Mouse (Mus musculus) intestine, embryonic 16.5 days (tissue): ENCODE measurements at regions not wholly inside any gene's neighbourhood (a gene's known extent, or its start where the extent isn't known, plus 50 kb on each side); places are given as distances from the start of the nearest gene placed in this dataset.
"Not testable (repeated sequence)": the region's sequence is repeated elsewhere in the genome, so short reads cannot be mapped to it uniquely, and the experiment has no call there.

Source experiments
- ATAC-seq: fragments of 200-750 bp; cut with Nextera tagmentation; 2 replicates; pipeline ENCODE4 v1.8.0; 2017; ENCODE audit warnings: moderate TSS enrichment, moderate library complexity
- H3K27ac ChIP-seq: fragments of 300-500 bp; sonication (generic); 2 replicates; pipeline ENCODE4 v1.5.1; 2014; ENCODE audit warnings: mild to moderate bottlenecking, low read length
- H3K27me3 ChIP-seq: fragments of 300-500 bp; sonication (generic); replicated peaks from 2 replicates; pipeline ENCODE4 v1.6.1; 2014; ENCODE audit warnings: low read length, control low read depth, mixed read lengths; ENCODE audit not compliant: control insufficient read depth, insufficient read depth
- H3K36me3 ChIP-seq: fragments of 300-500 bp; sonication (generic); 2 replicates; pipeline ENCODE4 v1.6.1; 2014; ENCODE audit warnings: low read length, control low read depth; ENCODE audit not compliant: control insufficient read depth, insufficient read depth
- H3K4me1 ChIP-seq: fragments of 300-500 bp; sonication (generic); 2 replicates; pipeline ENCODE4 v1.6.1; 2014; ENCODE audit warnings: low read length, control low read depth, mixed read lengths; ENCODE audit not compliant: control insufficient read depth, insufficient read depth
- H3K4me2 ChIP-seq: fragments of 300-500 bp; sonication (generic); 2 replicates; pipeline ENCODE4 v1.6.1; 2014; ENCODE audit warnings: low read depth, low read length, control low read depth
- H3K4me3 ChIP-seq: fragments of 300-500 bp; sonication (generic); 2 replicates; pipeline ENCODE4 v1.5.1; 2014; ENCODE audit warnings: mild to moderate bottlenecking, low read length
- H3K9ac ChIP-seq: fragments of 300-500 bp; sonication (generic); 2 replicates; pipeline ENCODE4 v1.6.1; 2014; ENCODE audit warnings: low read depth, low read length
- H3K9me3 ChIP-seq: fragments of 300-500 bp; sonication (generic); 2 replicates; pipeline ENCODE4 v1.6.1; 2016; ENCODE audit warnings: low read length, control low read depth; ENCODE audit not compliant: control insufficient read depth
- WGBS: fragments of 180-500 bp; shearing (Covaris S2); extraction: QIAGEN DNeasy Blood & Tissue Kit; methylation state at CpG from one replicate; pipeline ENCODE4 v1.1.7; 2014; 5-methylcytosine and 5-hydroxymethylcytosine counted together

- Histone ChIP-seq H3K9me3 (no peaks in the 10 kb centered on the region), H3K4me1 (no peaks in the 10 kb centered on the region), H3K4me3 (no peak overlapping the region), H3K27ac (no peak overlapping the region), H3K36me3 (no peaks in the 10 kb centered on the region), H3K4me2 (no peak overlapping the region), H3K27me3 (no peaks in the 10 kb centered on the region), H3K9ac (no peak overlapping the region)
- ATAC-seq, result no peak
- 66% methylated on average over 8 of the region's 8 CpGs for WGBS
Observed at GRCm38 (mm10) chr12:40898414-40899027, 125.4 kb upstream of the Immp2l start.

GRCm38 (mm10) chr12:40905650-40906338, 118.1 kb upstream of the Immp2l start:
- WGBS, result 75% methylated on average over 1 of the region's 1 CpGs
- H3K27me3 ChIP-seq, result no peaks in the 10 kb centered on the region
- no peak overlapping the region for H3K4me3 ChIP-seq
- H3K36me3 ChIP-seq, result no peaks in the 10 kb centered on the region
- H3K4me1 ChIP-seq, result 0 out of 2 replicates have a peak, but pooled peaks cover 3% of the 10 kb centered on the region
- ATAC-seq, result no peak
- no peak overlapping the region for H3K9ac ChIP-seq
- H3K27ac ChIP-seq, result no peak overlapping the region
- H3K4me2 ChIP-seq, result no peak overlapping the region
- H3K9me3 ChIP-seq, result no peaks in the 10 kb centered on the region

- H3K36me3 ChIP-seq, result no peaks in the 10 kb centered on the region
- H3K9ac ChIP-seq, result no peak overlapping the region
- no peak overlapping the region for H3K27ac ChIP-seq
- H3K4me1 ChIP-seq, result 0 out of 2 replicates have a peak, but pooled peaks cover 3% of the 10 kb centered on the region
- ATAC-seq, result peak; percentile 62
- H3K4me2 ChIP-seq, result no peak overlapping the region
- 61% methylated on average over 2 of the region's 2 CpGs for WGBS
- H3K4me3 ChIP-seq, result no peak overlapping the region
- H3K9me3 ChIP-seq, result no peaks in the 10 kb centered on the region
- H3K27me3 ChIP-seq, result no peaks in the 10 kb centered on the region
Observed at GRCm38 (mm10) chr12:40906807-40907206, 117.1 kb upstream of the Immp2l start.

GRCm38 (mm10) chr12:40908809-40909795, 114.8 kb upstream of the Immp2l start:
- no peak overlapping the region for H3K4me3 ChIP-seq
- H3K9me3 ChIP-seq, result no peaks in the 10 kb centered on the region
- no peaks in the 10 kb centered on the region for H3K36me3 ChIP-seq
- 0 out of 2 replicates have a peak, but pooled peaks cover 3% of the 10 kb centered on the region for H3K4me1 ChIP-seq
- ATAC-seq, result peak; percentile 76
- no peak overlapping the region for H3K27ac ChIP-seq
- no peak overlapping the region for H3K4me2 ChIP-seq
- 42% methylated on average over 9 of the region's 9 CpGs for WGBS
- H3K27me3 ChIP-seq, result no peaks in the 10 kb centered on the region
- no peak overlapping the region for H3K9ac ChIP-seq

- no peak overlapping the region for H3K9ac ChIP-seq
Observed at GRCm38 (mm10) chr12:40917486-40917885, 106.4 kb upstream of the Immp2l start.

GRCm38 (mm10) chr12:40921988-40922387, 101.9 kb upstream of the Immp2l start:
- no peak overlapping the region for H3K4me2 ChIP-seq
- H3K9me3 ChIP-seq, result no peaks in the 10 kb centered on the region
- no peak overlapping the region for H3K9ac ChIP-seq
- H3K4me1 ChIP-seq, result no peaks in the 10 kb centered on the region
- H3K4me3 ChIP-seq, result no peak overlapping the region
- WGBS, result 74% methylated on average over 1 of the region's 1 CpGs
- no peaks in the 10 kb centered on the region for H3K36me3 ChIP-seq
- no peak for ATAC-seq
- no peak overlapping the region for H3K27ac ChIP-seq
- H3K27me3 ChIP-seq, result no peaks in the 10 kb centered on the region

More at GRCm38 (mm10) chr12:40917486-40917885, 106.4 kb upstream of the Immp2l start:
- Histone ChIP-seq H3K4me3 (no peak overlapping the region), H3K36me3 (no peaks in the 10 kb centered on the region), H3K27me3 (no peaks in the 10 kb centered on the region), H3K9me3 (no peaks in the 10 kb centered on the region), H3K4me1 (no peaks in the 10 kb centered on the region), H3K27ac (no peak overlapping the region), H3K4me2 (no peak overlapping the region)
- peak; percentile 91 for ATAC-seq
- 81% methylated on average over 3 of the region's 3 CpGs for WGBS

- Histone ChIP-seq H3K27me3 (no peaks in the 10 kb centered on the region), H3K9ac (no peak overlapping the region), H3K4me3 (no peak overlapping the region), H3K4me2 (no peak overlapping the region), H3K4me1 (no peaks in the 10 kb centered on the region), H3K27ac (no peak overlapping the region), H3K9me3 (no peaks in the 10 kb centered on the region), H3K36me3 (no peaks in the 10 kb centered on the region)
- ATAC-seq, result no peak
- WGBS, result 79% methylated on average over 1 of the region's 1 CpGs
Observed at GRCm38 (mm10) chr12:40926681-40927080, 97.2 kb upstream of the Immp2l start.

- not testable (repeated sequence) for H3K4me1 ChIP-seq, H3K36me3 ChIP-seq, H3K27me3 ChIP-seq, H3K9ac ChIP-seq, H3K27ac ChIP-seq, H3K9me3 ChIP-seq, H3K4me2 ChIP-seq, H3K4me3 ChIP-seq, ATAC-seq
- WGBS, result 89% methylated on average over 1 of the region's 1 CpGs
Observed at GRCm38 (mm10) chr12:40929409-40929808, 94.5 kb upstream of the Immp2l start.

- Histone ChIP-seq H3K9me3 (no peaks in the 10 kb centered on the region), H3K4me2 (no peak overlapping the region), H3K9ac (no peak overlapping the region), H3K4me3 (no peak overlapping the region), H3K27ac (no peak overlapping the region), H3K4me1 (no peaks in the 10 kb centered on the region), H3K36me3 (no peaks in the 10 kb centered on the region), H3K27me3 (no peaks in the 10 kb centered on the region)
- 81% methylated on average over 2 of the region's 2 CpGs for WGBS
- peak; percentile 63 for ATAC-seq
Observed at GRCm38 (mm10) chr12:40935098-40935759, 88.7 kb upstream of the Immp2l start.
